Mouse (Mus musculus) cerebellum, adult 2 months (tissue): Measurements from ENCODE around the gene Gfod2.

ENCODE experiments used
- CTCF ChIP-seq: fragments of 200-500 bp; IDR thresholded peaks from 2 replicates; pipeline ENCODE4 v1.5.1; 2011; ENCODE audit warnings: low read depth, mild to moderate bottlenecking, control low read depth, low read length, moderate library complexity, borderline replicate concordance; ENCODE audit not compliant: insufficient read depth
- POLR2A ChIP-seq: fragments of 200-500 bp; IDR thresholded peaks from 2 replicates; pipeline ENCODE4 v1.6.1; 2011; ENCODE audit warnings: low read length, control low read depth, borderline replicate concordance; ENCODE audit not compliant: insufficient read depth

- TF ChIP-seq CTCF, result no peak
- TF ChIP-seq POLR2A, result no peak
Observed at GRCm38 (mm10) chr8:105795785-105796184, 37.3 kb upstream of the Gfod2 start.
